Mouse (Mus musculus): ENCODE results near the gene Ephb1.
A peak's percentile ranks its signal among the peaks of the same experiment; 100 is the strongest.

Ephb1 gene

DNA sequence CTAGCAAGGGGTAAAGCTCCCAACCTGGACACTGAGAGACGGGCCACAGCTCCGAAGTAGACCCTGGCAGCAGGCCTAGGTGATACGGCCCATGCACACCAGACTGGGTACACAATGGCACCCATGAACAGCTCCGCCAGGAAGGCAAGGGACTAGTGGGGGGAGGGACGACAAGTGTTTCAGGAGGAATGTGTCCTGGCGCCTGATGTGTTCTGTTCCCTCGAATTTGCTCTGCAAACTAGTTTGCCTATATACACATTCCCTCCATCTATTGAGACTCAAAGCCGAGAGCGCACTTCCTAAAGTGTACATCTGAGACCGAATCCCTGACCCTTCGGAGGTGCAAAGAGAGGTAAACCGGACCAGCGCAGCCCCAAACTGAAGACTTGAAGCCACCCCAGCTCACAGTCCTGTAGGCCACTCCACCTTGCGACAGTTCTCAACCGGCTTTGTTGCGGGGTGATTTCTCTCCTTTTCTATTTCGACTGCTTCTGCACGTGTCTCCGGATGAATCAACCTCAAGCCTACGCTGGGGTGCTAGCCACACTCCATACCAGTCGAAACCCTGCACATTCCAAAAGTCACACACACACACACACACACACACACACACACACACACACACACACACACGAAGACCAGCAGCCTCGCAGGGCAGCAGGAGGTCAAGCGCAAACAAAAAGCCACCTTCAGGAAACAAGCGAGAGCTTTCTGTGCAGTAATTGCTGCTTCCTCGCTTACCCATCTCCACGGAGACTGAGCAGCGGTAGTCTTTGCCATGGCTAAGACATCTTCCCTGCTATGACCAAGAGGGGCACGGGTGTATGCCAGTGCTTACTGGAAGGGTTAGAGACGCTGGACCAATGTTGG lies 2.1 kb downstream of the Ephb1 start:
- no peak for DNase-seq

GRCm38 (mm10) chr9:102351721-102352120 lies 2.8 kb downstream of the Ephb1 start:
- DNase-seq, result peak; percentile 60

DNA sequence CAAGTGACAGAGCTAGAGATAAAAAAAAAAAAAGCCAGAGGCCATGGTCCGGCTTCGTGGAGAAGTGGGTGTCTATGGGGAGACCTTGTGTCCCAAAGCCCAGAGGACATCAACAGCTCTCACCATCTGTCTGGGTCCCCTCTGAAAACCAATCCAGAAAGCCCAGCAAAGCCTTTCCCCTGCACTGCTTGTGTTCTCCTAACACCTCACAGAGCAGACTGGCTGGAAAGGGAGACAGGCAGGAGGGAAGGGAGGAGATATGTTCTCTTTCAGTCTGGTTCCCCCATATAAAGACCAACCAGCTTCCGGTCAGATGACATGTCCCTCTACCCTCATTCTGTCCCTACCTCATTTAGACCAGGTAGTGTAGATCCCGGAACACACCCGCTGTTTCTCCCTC lies 3.3 kb downstream of the Ephb1 start:
- no peak for DNase-seq

- DNase-seq, result no peak
These were observed 3.8 kb downstream of the Ephb1 start for GRCm38 (mm10) chr9:102350696-102351095.

- DNase-seq, result no peak
These were observed 4.4 kb downstream of the Ephb1 start for GRCm38 (mm10) chr9:102350076-102350475.

DNA sequence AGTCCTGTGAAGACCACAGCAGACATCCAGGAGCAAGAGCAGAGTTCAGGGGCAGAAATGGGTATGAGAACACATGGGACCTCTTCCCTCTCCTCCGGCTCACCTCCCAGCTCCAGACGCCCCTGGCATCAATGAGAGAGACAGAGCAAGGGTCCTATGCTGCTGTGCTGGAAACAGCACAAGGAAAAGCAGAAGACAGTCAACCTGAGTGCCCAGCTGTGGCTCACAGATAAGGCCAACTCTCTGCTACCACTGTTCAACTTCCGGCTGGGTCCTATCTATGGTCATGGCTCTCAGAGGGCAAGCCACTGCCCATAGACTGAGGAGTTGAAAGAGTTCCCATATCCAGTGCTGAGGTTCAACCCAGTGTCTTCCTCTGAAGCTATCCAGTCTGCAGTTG lies 7.7 kb downstream of the Ephb1 start:
- no peak for DNase-seq

GRCm38 (mm10) chr9:102345474-102345873 lies 9.0 kb downstream of the Ephb1 start:
- no peak for DNase-seq

GRCm38 (mm10) chr9:102345047-102345446 lies 9.4 kb downstream of the Ephb1 start:
- no peak for DNase-seq

GRCm38 (mm10) chr9:102344086-102344930 lies 10.2 kb downstream of the Ephb1 start:
- DNase-seq, result no peak

DNA sequence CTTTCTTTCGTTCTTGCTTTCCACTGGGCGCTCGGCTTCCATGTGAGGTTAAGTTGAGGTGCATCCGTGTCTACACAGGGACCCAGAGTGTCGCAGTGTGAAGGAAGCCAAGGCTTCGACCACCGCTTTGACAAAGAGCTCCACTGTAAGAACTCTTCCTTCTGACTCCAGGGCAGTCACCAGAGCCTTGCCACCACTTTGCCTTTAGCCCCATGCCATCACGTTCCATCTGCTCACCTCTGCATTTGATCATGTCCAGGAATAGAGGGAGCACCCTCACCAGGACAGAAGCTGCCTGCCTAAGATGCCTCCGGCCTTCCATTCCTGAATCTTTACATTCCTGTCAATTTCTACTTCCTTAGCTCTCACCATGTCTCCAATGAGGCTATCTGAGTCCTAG lies 11.4 kb downstream of the Ephb1 start:
- no peak for DNase-seq

- DNase-seq, result no peak
These were observed 12.5 kb downstream of the Ephb1 start for GRCm38 (mm10) chr9:102342026-102342425.

- DNase-seq, result peak; percentile 28
These were observed 13.7 kb downstream of the Ephb1 start for GRCm38 (mm10) chr9:102340768-102341167.

DNA sequence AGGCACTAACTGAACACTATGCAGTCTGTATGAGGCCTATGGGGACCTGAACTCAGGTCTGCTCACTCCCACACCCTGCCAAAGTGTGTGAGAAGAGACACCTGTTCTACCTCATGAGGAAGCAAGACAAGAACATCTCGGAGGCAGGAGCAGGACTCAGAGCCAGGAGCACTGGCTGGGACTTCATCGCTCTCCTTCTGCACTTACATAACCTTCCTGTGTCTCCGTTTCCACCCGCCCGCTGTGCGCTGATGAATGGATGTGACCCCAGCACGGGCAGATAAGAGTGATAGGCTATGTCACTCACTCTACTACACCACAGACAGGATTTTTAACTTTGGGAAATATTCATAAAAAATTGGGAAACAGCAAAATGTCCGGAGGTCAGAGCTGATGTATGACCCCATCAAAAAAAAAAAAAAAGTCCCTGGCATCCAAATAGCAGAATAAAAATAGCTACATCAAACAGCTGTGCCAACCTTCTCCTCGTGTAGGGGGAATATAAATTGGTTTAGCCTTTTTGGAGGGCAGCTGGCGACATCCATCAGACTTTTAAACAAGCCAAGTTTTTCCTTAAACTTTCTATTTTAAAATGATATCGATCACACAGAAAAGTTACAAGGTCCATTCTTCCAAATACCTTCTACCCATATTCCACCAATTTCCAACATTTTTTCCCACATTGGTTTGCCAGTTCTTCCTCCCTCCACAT lies 18.8 kb downstream of the Ephb1 start:
- DNase-seq, result no peak

- DNase-seq, result no peak
These were observed 24.0 kb downstream of the Ephb1 start for GRCm38 (mm10) chr9:102330266-102331060.

- no peak for DNase-seq
These were observed 26.8 kb downstream of the Ephb1 start for GRCm38 (mm10) chr9:102327625-102328150.

DNA sequence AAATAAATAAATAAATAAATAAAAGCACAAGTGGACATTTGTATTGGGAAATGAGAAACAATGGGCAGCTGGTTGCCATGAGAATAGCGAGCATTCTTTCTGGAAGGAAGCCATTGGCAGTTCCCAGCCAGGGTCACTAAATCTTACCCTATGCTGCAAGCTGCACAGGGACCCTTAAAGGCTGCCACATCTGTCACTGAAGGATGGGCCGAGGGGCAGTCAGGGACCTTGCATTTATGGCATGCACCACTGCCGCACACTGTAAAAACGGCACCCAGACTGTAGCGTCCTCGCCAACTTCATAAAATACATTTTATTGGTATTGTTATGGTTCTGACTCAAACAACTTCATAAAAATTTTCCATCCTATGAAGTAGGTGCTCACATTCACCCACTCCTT lies 39.1 kb downstream of the Ephb1 start:
- no peak for DNase-seq

- no peak for DNase-seq
These were observed 39.7 kb downstream of the Ephb1 start for GRCm38 (mm10) chr9:102314795-102315194.

DNA sequence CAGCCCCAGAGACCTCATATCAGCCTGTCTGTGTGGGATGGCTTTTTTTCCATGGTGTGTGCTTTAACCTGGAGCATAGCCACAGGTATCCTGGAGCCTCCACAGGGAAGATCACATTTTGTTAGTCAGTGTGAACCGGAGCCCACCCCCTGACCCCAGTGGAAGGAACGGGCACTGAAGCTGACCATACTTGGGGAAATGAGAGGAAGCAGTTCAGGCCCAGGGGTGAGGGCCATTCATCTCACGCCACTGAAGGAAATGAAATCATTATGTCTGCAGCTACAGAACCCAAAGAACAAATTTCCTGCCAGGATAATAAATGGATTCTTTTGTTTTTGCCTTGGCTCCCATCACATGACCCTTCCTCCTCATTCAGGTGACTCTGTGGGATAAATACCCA lies 44.1 kb downstream of the Ephb1 start:
- no peak for DNase-seq

DNA sequence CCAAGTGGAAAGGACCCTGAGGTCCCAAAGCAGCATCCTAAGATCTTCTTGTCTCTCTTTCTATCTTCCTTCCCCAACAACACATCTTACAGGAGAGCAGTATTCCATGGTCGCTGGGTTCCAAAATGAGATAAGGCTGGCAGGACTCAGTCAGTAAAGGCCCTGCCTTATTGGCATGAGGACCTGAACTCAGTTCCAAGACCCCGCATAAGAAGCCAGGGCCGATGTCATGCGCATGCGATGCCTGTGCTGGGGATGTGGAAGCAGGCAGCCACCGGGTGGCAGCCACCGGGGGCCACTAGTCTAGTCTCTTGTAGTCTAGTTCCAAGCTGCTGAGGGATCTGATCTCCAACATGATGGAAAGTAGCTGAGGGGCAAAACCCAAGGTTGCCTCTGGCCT lies 45.2 kb downstream of the Ephb1 start:
- no peak for DNase-seq

DNA sequence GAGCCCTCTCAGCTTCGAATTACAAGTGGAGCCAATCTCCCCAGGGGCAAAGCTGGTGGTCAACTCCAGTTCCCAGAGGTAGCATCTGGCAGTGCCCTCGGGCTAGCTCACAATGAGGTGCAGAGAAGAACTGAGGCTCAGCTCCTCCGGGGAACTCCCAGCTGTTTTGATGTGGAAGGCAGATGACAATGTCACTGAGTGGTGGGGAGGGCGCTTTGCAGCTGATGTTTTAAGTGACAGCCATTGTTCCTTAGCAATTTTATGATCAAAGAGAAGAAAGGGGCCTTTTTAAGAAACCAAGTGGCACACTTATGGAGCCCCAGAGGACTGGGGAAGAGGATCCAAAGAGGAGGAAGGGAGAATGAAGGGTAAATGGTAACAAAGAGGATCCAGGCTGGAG lies 46.8 kb downstream of the Ephb1 start:
- DNase-seq, result no peak

DNA sequence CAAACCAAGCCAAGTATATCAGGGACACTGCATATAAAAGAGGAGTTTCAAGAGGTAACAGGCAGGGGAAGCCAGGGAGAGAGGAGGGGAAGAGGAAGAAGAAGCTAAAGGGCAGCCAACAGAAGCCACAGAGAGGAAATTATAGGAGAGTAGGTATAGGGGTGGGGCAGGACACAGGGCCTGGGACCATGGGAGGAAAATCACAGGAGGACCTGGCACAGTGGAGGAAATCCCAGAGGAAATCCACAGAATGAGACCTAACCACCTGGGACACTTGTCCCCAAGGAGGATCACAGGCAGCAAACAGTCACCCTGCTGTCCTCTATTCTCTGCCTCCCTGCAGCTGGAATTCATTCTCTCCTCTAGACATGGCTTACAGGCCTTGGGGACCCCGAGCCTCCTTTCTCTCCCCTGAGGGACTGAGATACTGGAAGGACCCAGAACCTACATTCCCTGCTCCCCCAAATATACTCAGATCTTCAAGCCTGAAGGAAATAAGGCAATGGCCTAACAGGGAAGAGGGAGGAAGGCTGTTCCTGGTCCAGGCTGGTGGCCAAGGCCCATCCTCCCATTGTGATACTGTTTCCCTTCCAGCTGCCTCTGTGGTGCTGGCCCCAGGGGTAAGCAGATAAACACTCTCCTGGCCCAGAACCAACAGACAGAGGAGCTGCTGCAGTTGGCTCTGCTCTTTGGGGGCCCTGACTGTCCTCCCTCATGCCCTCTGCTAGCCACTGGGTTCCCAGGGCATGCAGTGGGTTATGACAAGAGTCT lies 47.7 kb downstream of the Ephb1 start:
- DNase-seq, result peak; percentile 17
